Mouse (Mus musculus) spleen, postnatal 14 days (tissue): ENCODE measurements around the gene Thada.
"Not testable (repeated sequence)": the region's sequence is repeated elsewhere in the genome, so short reads cannot be mapped to it uniquely, and the experiment has no call there.

ENCODE experiments used
- DNase-seq, 2 experiments: peaks; one replicate each; pipeline ENCODE4 v3.0.0; 2021 to 2022; ENCODE audit warnings: low spot score in 2 of 2

The Thada gene

GRCm38 (mm10) chr17:84258638-84259261, 207.3 kb downstream of the Thada start:
- no peak for DNase-seq

GRCm38 (mm10) chr17:84257927-84258532, 208.0 kb downstream of the Thada start:
- DNase-seq: no peak

GRCm38 (mm10) chr17:84256278-84256819, 209.7 kb downstream of the Thada start:
- DNase-seq: no peak

- no peak for DNase-seq
Measured at GRCm38 (mm10) chr17:84255841-84256240, 210.2 kb downstream of the Thada start.

- DNase-seq: no peak
Measured at GRCm38 (mm10) chr17:84251426-84251825, 214.6 kb downstream of the Thada start.

- DNase-seq: no peak
Measured at GRCm38 (mm10) chr17:84244182-84244920, 221.7 kb downstream of the Thada start.

GRCm38 (mm10) chr17:84243759-84244158, 222.2 kb downstream of the Thada start:
- no peak for DNase-seq

GRCm38 (mm10) chr17:84241308-84241957, 224.6 kb downstream of the Thada start:
- no peak for DNase-seq

- no peak for DNase-seq
Measured at GRCm38 (mm10) chr17:84239679-84240292, 226.2 kb downstream of the Thada start.

GRCm38 (mm10) chr17:84238174-84238573, 227.8 kb downstream of the Thada start:
- no peak for DNase-seq

- DNase-seq: no peak
Measured at GRCm38 (mm10) chr17:84236781-84237557, 229.0 kb downstream of the Thada start.

GRCm38 (mm10) chr17:84235399-84235928, 230.5 kb downstream of the Thada start:
- no peak for DNase-seq

GRCm38 (mm10) chr17:84234785-84235184, 231.2 kb downstream of the Thada start:
- not testable (repeated sequence) for DNase-seq

- no peak for DNase-seq
Measured at GRCm38 (mm10) chr17:84233758-84234157, 232.2 kb downstream of the Thada start.

GRCm38 (mm10) chr17:84231361-84231760, 234.6 kb downstream of the Thada start:
- DNase-seq: no peak

GRCm38 (mm10) chr17:84228223-84228622, 237.8 kb downstream of the Thada start:
- no peak for DNase-seq

GRCm38 (mm10) chr17:84226681-84227080, 239.3 kb downstream of the Thada start:
- no peak for DNase-seq

- no peak for DNase-seq
Measured at GRCm38 (mm10) chr17:84226231-84226630, 239.8 kb downstream of the Thada start.

- no peak for DNase-seq
Measured at GRCm38 (mm10) chr17:84224217-84224887, 241.7 kb downstream of the Thada start.

GRCm38 (mm10) chr17:84218841-84219240, 247.2 kb downstream of the Thada start:
- DNase-seq: not testable (repeated sequence)
